Mouse (Mus musculus) heart, adult 2 months (tissue): ENCODE measurements around the gene Wdr20. TPM values are rescaled to one million over a fixed set of nuclear protein-coding genes. Genes with fewer than 3 reads are reported as not detected.
A peak's percentile ranks its signal among the peaks of the same experiment; 100 is the strongest.

Experiments used
- DNase-seq, 2 experiments: peaks; one replicate each; pipeline ENCODE4 v3.0.0; 2021
- H3K27ac ChIP-seq: fragments of 200-600 bp; 2 replicates; pipeline ENCODE4 v1.8.1; 2022
- H3K27me3 ChIP-seq: fragments of 200-500 bp; 2 replicates; pipeline ENCODE4 v1.6.1; 2012; ENCODE audit warnings: mild to moderate bottlenecking, low read length, inconsistent platforms, mixed read lengths; ENCODE audit not compliant: control insufficient read depth, insufficient read depth
- H3K36me3 ChIP-seq: fragments of 200-500 bp; 2 replicates; pipeline ENCODE4 v1.6.1; 2012; ENCODE audit warnings: low read length, inconsistent platforms; ENCODE audit not compliant: control insufficient read depth, insufficient read depth
- H3K4me1 ChIP-seq: fragments of 200-500 bp; 2 replicates; pipeline ENCODE4 v1.6.1; 2011; ENCODE audit warnings: low read length; ENCODE audit not compliant: control insufficient read depth, insufficient read depth
- H3K4me3 ChIP-seq: fragments of 200-600 bp; 2 replicates; pipeline ENCODE4 v1.8.1; 2022
- H3K79me2 ChIP-seq: fragments of 200-500 bp; replicated peaks from 2 replicates; pipeline ENCODE4 v1.6.1; 2012; ENCODE audit warnings: mild to moderate bottlenecking, inconsistent platforms, low read length, moderate library complexity, mixed read lengths; ENCODE audit not compliant: control insufficient read depth, insufficient read depth
- H3K9ac ChIP-seq: fragments of 200-500 bp; 2 replicates; pipeline ENCODE4 v1.6.1; 2012; ENCODE audit warnings: low read depth, mild to moderate bottlenecking, control low read depth, inconsistent platforms, low read length, mixed read lengths
- CTCF ChIP-seq: fragments of 200-600 bp; IDR thresholded peaks from 2 replicates; pipeline ENCODE4 v1.8.1; 2022; ENCODE audit warnings: antibody characterized with exemption, mild to moderate bottlenecking, moderate library complexity
- EP300 ChIP-seq: fragments of 200-500 bp; IDR thresholded peaks from 2 replicates; pipeline ENCODE4 v1.6.1; 2011; ENCODE audit warnings: low read depth, low read length, control low read depth; ENCODE audit not compliant: insufficient read depth
- POLR2A ChIP-seq: fragments of 200-500 bp; IDR thresholded peaks from 2 replicates; pipeline ENCODE4 v1.6.1; 2011; ENCODE audit warnings: mild to moderate bottlenecking, low read depth, low read length, control low read depth; ENCODE audit not compliant: insufficient read depth
- WGBS: fragments of 180-500 bp; shearing (Covaris S2); methylation state at CpG from one replicate; pipeline ENCODE4 v1.1.7; 2018; 5-methylcytosine and 5-hydroxymethylcytosine counted together
- intact Hi-C: fragments of 180-260 bp; cut with DNase I; formaldehyde crosslinking; loops from one replicate; pipeline ENCODE4 v1.15.1; 2025
- polyA plus RNA-seq: library from polyadenylated mRNA; depleted of rRNA; stranded (reverse); fragments of >200 nt; gene quantifications from 2 replicates; pipeline ENCODE4 v1.2.3, GENCODE M21; 2012
- total RNA-seq, 2 experiments: library from RNA; stranded (reverse); gene quantifications; 2 replicates each; pipeline ENCODE4 v1.2.3; 2021

The Wdr20 gene
- total and polyA plus RNA-seq, 3 experiments: 14.5 to 30.9 (median 28.6) TPM

DNA sequence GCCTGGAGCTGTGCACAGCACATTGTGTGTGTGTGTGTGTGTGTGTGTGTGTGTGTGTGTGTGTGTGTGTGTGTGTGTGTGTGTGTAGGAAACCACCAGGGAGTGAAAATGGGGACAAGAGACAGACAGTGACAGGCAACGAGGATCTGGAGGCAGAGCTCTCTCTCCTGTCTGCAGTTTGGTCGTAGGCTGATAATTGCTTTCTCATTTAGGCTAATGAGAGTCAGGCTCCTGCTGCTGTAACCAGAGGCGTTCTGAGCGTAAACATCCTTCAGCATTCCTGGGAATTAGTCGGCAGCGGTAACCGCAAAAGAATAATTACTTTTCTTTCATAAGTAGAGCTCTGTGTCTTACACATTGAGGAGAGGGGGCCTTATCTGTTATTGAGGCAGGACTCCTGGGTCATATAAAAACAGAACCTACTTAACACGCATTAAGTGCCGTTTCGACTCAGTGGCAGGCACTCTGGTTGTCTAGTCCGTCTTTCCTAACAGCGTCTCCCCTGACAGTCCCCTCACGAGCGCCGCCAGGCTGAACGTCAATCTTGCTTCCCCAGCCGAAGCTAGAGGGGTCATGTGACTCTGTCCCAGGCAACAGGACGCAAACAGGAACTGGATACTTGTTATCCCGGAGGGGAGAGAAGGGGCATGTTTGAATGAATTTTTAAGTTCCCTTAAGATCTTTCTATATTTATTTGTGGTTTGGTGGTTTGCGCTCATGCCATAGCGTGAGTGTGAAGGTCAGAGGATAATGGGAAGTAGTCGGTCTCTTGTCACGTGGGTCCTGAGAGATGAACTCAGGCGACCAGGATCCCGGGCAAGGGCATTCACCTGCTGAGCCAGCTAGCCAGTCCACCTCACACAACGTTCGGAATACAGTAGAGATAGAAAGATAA lies 31.2 kb upstream of the Wdr20 start:
- Histone ChIP-seq H3K79me2 (no peaks in the 10 kb centered on the region), H3K27me3 (no peaks in the 10 kb centered on the region), H3K4me1 (peaks cover 3% of the 10 kb centered on the region), H3K36me3 (no peaks in the 10 kb centered on the region), H3K9ac (peak overlapping the region; percentile 68), H3K27ac (peak overlapping the region; percentile 53), H3K4me3 (peak overlapping the region; percentile 58)
- under 1% methylated on average over 27 of the region's 27 CpGs for WGBS
- intact Hi-C loops: loop anchor here (2.0 kb wide), 1 partner anchor 134 kb away; the partner anchor contains the start of gene Mok
- peak; percentile 73 to 80 for DNase-seq
- TF ChIP-seq EP300 (no peak), POLR2A (peak; percentile 55), CTCF (peak; percentile 45)

DNA sequence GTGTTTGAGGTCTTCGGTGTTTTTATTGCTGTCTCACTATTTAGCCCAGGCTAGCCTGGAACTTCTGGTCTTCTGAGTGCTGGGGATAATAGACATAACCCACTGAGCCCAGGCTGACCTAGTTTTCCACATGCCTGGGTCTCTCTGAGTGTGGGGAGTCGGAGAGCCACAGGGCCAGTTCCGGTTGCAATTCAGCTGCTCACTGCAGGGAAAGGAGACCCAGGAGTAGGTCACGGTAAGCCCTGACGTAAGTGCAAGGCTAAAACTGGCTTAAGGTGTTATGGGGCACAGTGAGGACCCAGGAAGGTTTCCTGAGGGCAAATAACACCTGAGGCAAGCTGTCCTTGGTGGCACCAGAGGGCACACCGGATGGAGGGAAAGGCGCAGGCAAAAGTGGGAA lies 30.3 kb upstream of the Wdr20 start:
- intact Hi-C loops: loop anchor here (2.0 kb wide), 1 partner anchor 133 kb away; the partner anchor contains the start of gene Mok
- Histone ChIP-seq H3K36me3 (no peaks in the 10 kb centered on the region), H3K27me3 (no peaks in the 10 kb centered on the region), H3K79me2 (no peaks in the 10 kb centered on the region), H3K9ac (no peak overlapping the region), H3K4me3 (no peak overlapping the region), H3K4me1 (peaks cover 3% of the 10 kb centered on the region), H3K27ac (no peak overlapping the region)
- TF ChIP-seq EP300: no peak
- TF ChIP-seq POLR2A: no peak
- no peak for TF ChIP-seq CTCF
- DNase-seq: no peak
- 88% methylated on average over 7 of the region's 7 CpGs for WGBS

DNA sequence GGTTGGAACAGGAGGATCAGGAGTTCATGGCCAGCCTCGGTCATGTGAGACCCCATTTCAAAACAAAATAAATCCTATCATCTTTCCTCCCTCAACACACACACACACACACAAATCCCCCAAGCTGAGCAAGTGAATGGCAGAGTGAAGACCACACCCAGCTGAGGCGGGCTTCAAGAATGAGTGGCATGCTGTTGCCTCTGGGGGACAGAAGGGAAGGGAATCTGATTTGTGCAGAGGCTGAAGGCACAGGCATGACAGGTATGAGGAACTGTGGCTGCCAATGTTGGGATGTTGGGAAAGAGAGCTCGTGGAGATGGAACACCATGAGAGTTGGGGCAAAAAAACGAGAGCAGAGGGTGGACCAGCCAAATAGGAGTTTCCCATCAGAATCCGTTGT lies 26.5 kb upstream of the Wdr20 start:
- Histone ChIP-seq H3K27ac (no peak overlapping the region), H3K9ac (no peak overlapping the region), H3K27me3 (no peaks in the 10 kb centered on the region), H3K4me3 (no peak overlapping the region), H3K36me3 (no peaks in the 10 kb centered on the region), H3K4me1 (peaks cover 2% of the 10 kb centered on the region), H3K79me2 (no peaks in the 10 kb centered on the region)
- DNase-seq: no peak
- 63% methylated on average over 5 of the region's 5 CpGs for WGBS
- no peak for TF ChIP-seq EP300
- no peak for TF ChIP-seq CTCF
- no peak for TF ChIP-seq POLR2A
- intact Hi-C loops: no loop called here

DNA sequence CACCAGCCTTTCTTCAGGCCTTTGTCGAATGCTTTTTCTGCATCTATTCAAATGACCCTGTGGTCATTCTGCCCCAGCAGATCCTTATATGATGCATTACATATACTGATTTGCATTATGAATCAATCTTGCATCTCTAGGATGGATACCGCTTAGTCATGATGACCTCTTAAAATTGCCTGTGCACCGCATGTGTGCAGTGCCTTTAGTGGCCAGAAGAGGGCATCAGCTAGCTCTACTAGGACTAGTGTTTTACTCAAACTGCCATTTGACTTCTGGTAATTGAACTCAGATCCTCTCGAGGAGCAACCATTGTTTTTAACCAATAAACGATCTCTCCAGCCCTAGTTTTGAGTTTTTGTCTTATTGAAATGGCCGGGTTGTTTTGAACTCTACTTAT lies 24.0 kb upstream of the Wdr20 start:
- Histone ChIP-seq H3K9ac (no peak overlapping the region), H3K27me3 (no peaks in the 10 kb centered on the region), H3K36me3 (no peaks in the 10 kb centered on the region), H3K4me3 (no peak overlapping the region), H3K79me2 (no peaks in the 10 kb centered on the region), H3K4me1 (no peaks in the 10 kb centered on the region), H3K27ac (no peak overlapping the region)
- WGBS: 95% methylated on average over 6 of the region's 6 CpGs
- no peak for TF ChIP-seq EP300
- peak; percentile 32 for TF ChIP-seq CTCF
- intact Hi-C loops: no loop called here
- no peak for DNase-seq

DNA sequence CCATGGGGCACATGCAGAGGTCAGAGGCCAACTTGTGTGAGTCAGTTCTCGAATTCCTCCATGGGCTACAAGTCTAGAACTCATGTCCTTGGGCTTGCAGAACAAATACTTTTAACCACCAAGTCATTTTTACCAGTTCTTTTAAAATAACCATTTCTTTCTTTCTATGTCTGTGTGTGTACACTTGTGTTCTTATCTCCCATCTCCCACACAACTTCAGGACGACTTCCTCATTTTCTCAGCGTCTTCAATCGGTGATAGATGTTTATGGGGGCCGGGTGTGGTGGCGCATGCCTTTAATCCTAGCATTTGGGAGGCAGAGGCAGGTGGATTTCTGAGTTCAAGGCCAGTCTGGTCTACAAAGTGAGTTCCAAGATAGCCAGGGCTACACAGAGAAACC lies 23.5 kb upstream of the Wdr20 start:
- Histone ChIP-seq H3K27ac (no peak overlapping the region), H3K27me3 (no peaks in the 10 kb centered on the region), H3K79me2 (no peaks in the 10 kb centered on the region), H3K9ac (no peak overlapping the region), H3K4me3 (no peak overlapping the region), H3K4me1 (no peaks in the 10 kb centered on the region), H3K36me3 (no peaks in the 10 kb centered on the region)
- no peak for DNase-seq
- intact Hi-C loops: no loop called here
- TF ChIP-seq EP300 (no peak), CTCF (no peak), POLR2A (no peak)
- 81% methylated on average over 6 of the region's 6 CpGs for WGBS

DNA sequence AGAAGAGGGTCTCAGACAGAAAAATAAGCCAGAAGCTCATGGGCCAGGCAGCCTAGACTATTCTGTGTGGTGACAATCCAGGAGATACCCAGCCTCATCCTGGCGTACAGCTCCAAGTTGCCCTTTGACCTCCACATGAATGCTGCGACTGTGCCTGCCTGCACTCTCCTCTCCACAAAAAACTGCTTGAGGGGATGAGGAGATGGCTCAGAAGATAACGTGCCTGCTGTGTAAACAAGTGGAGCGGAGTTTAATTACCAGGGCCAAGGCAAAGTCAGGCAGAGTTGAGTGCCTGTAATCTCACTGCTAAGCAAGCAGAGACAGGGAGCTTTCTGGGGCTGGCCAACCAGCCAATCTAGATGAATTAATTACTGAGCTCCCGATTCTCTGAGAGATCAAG lies 21.7 kb upstream of the Wdr20 start:
- 34% methylated on average over 5 of the region's 5 CpGs for WGBS
- DNase-seq: no peak
- no peak overlapping the region for H3K4me3 ChIP-seq
- H3K4me1 ChIP-seq: no peaks in the 10 kb centered on the region
- H3K27ac ChIP-seq: no peak overlapping the region
- H3K9ac ChIP-seq: no peak overlapping the region
- H3K79me2 ChIP-seq: no peaks in the 10 kb centered on the region
- no peaks in the 10 kb centered on the region for H3K36me3 ChIP-seq
- intact Hi-C loops: no loop called here
- TF ChIP-seq POLR2A: no peak
- TF ChIP-seq CTCF: no peak
- TF ChIP-seq EP300: no peak
- no peaks in the 10 kb centered on the region for H3K27me3 ChIP-seq
